Mouse (Mus musculus) small intestine, adult 10 weeks (tissue): ENCODE data around the gene Rif1. TPM values are rescaled to one million over a fixed set of nuclear protein-coding genes. Genes with fewer than 3 reads are reported as not detected.

Source experiments
- polyA plus RNA-seq: library from polyadenylated mRNA; stranded (reverse); fragments of 350-450 nt; fragmentation: Illumina TruSeq; extraction: RNeasy Lipid Tissue Mini Kit (QIAGEN cat#74804); gene quantifications from one replicate; pipeline ENCODE4 v1.2.3, GENCODE M21; 2014; ENCODE audit warnings: low replicate concordance

Gene Rif1
- polyA plus RNA-seq = 44.4 TPM

GRCm38 (mm10) chr2:52072491-52073140 is at the start of gene Rif1:
TSS of gene Rif1 (plus strand) at chr2:52072832.

GRCm38 (mm10) chr2:52037882-52038281 is 34.8 kb upstream of the Rif1 start, which contains the start of gene Tnfaip6:
TSS of gene Tnfaip6 (plus strand) at chr2:52038009.

Other genes with a start within 250 kb of the Rif1 start
- 14.0 TPM for gene Rbm43, start 137.7 kb upstream of the Rif1 start, polyA plus RNA-seq
- 176 TPM for gene Nmi, start 99.3 kb upstream of the Rif1 start, polyA plus RNA-seq
- 0.48 TPM for gene Tnfaip6, start 34.8 kb upstream of the Rif1 start, polyA plus RNA-seq